7 mouse cellular contexts compared by ENCODE assay signal in the genomic region with DNA sequence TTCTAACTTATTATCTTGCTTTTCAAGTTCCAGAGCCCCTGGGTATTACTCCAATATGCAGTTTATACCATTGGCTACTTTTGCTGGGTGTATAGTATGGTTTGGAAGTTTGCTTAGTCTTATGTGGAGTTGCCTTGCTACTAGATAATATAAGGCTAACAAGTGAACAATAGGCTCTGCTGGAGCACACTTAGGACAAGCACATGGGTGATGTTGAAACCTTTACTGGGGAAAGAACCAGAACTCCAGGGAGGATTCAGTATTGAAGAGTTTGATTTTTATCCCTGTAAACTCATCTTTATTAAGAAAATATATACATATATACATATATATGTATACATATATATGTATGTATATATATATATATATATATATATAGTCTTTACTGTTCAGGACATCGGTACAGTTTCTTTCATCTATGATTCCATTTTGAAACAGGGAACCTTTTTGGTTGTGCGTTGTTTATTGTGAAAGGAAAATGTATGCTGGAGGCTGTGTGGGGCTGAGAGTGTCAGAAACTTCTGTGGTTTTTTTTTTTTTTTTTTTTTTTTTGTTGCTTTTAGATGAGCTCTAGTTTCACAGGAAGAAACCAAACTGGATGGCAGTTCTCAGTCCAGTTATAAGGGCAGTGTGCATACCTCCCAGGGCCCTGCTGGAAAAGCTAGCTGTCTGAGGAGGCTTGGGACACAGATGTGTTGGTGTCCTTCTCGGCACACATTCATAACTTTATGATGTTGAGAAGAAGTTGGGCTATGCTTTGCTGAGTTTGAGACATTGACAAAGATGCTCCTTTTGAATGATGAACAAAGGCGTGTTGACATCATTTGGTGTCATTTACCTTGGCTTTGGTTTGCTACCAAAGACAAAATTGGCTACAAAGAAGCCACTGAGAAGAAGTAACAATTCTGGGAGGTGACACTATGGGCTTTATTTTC. TPM values are rescaled to one million over a fixed set of nuclear protein-coding genes. Genes with fewer than 3 reads are reported as not detected.
DNase-seq lines count a peak whose midpoint lies in the region; ATAC-seq and TF ChIP-seq lines count a peak whose summit lies in the region.

No protein-coding gene starts in this region.

- no peak overlapping the region for H3K9ac ChIP-seq in liver, postnatal 0 days (replicated peaks)
- H3K9ac ChIP-seq in forebrain, embryonic 11.5 days (ENCODE audit: low read length) = peak overlapping the region; percentile 94; the same call in 1 of the 2 replicates

- no peak for ATAC-seq in liver, postnatal 0 days
- no peak for ATAC-seq in forebrain, embryonic 11.5 days (replicated peaks; ENCODE audit: low FRiP score)
- peak; percentile 3 for ATAC-seq in inflammation-experienced regulatory T-cells, adult 6 months

- H3K27ac ChIP-seq in liver, postnatal 0 days (ENCODE audit: low read depth) = no peak overlapping the region
- no peak overlapping the region for H3K27ac ChIP-seq in forebrain, embryonic 11.5 days (ENCODE audit: low read depth, low read length)
- H3K27ac ChIP-seq in small intestine, adult 2 months (ENCODE audit: insufficient read depth, low read depth, low read length) = 0 out of 2 replicates have a peak overlapping the region, but pooled peaks have one; percentile 7
- no peak overlapping the region for H3K27ac ChIP-seq in kidney, adult 2 months (ENCODE audit: insufficient read depth, low read depth, low read length)

- WGBS in liver, postnatal 0 days (ENCODE audit: insufficient replicate concordance) = 83% methylated on average over 4 of the region's 4 CpGs
- WGBS in forebrain, embryonic 11.5 days = 94% methylated on average over 4 of the region's 4 CpGs
- 91% methylated on average over 4 of the region's 4 CpGs for WGBS in small intestine, adult 2 months
- 89% methylated on average over 4 of the region's 4 CpGs for WGBS in kidney, adult 2 months

- no peaks in the 10 kb centered on the region for H3K9me3 ChIP-seq in liver, postnatal 0 days (ENCODE audit: low read length)
- H3K9me3 ChIP-seq in forebrain, embryonic 11.5 days (ENCODE audit: control insufficient read depth, low read length) = no peaks in the 10 kb centered on the region

- TF ChIP-seq EP300 in liver, postnatal 0 days (IDR thresholded peaks at IDR 0.05; ENCODE audit: low read depth) = no peak

- H3K4me2 ChIP-seq in liver, postnatal 0 days (ENCODE audit: low read depth, low read length) = peak overlapping the region; percentile 93; the same call in 1 of the 2 replicates
- H3K4me2 ChIP-seq in forebrain, embryonic 11.5 days (ENCODE audit: low read depth, low read length, severe bottlenecking) = peak overlapping the region; percentile 70

- H3K36me3 ChIP-seq in liver, postnatal 0 days (replicated peaks; ENCODE audit: insufficient read depth, low read length) = peaks cover 16% of the 10 kb centered on the region; the same call in 1 of the 2 replicates
- no peaks in the 10 kb centered on the region; the same call in 1 of the 2 replicates for H3K36me3 ChIP-seq in forebrain, embryonic 11.5 days (ENCODE audit: control insufficient read depth, insufficient read depth, low read length)
- H3K36me3 ChIP-seq in small intestine, adult 2 months (ENCODE audit: control insufficient read depth, insufficient read depth, low read length) = peaks cover 1% of the 10 kb centered on the region; the same call in 1 of the 2 replicates
- H3K36me3 ChIP-seq in kidney, adult 2 months (ENCODE audit: control insufficient read depth, insufficient read depth, low read length) = peaks cover 4% of the 10 kb centered on the region; the same call in 1 of the 2 replicates

- no peak for TF ChIP-seq POLR2A in small intestine, adult 2 months (IDR thresholded peaks at IDR 0.05; ENCODE audit: low read depth, low read length)
- TF ChIP-seq POLR2A in kidney, adult 2 months (IDR thresholded peaks at IDR 0.05; ENCODE audit: low read depth, low read length) = no peak

- peak overlapping the region; percentile 89; the same call in 1 of the 2 replicates for H3K4me3 ChIP-seq in liver, postnatal 0 days (ENCODE audit: low read depth, low read length)
- peak overlapping the region; percentile 90 for H3K4me3 ChIP-seq in forebrain, embryonic 11.5 days (ENCODE audit: low read depth, low read length)
- H3K4me3 ChIP-seq in small intestine, adult 2 months (ENCODE audit: low read depth, low read length) = no peak overlapping the region
- H3K4me3 ChIP-seq in kidney, adult 2 months (ENCODE audit: insufficient read depth, low read depth, low read length) = no peak overlapping the region

- peaks cover 44% of the 10 kb centered on the region for H3K4me1 ChIP-seq in liver, postnatal 0 days (ENCODE audit: insufficient read depth)
- no peaks in the 10 kb centered on the region; the same call in 1 of the 2 replicates for H3K4me1 ChIP-seq in forebrain, embryonic 11.5 days (replicated peaks; ENCODE audit: control insufficient read depth, insufficient read depth, low read length)
- no peaks in the 10 kb centered on the region for H3K4me1 ChIP-seq in small intestine, adult 2 months (ENCODE audit: control insufficient read depth, insufficient read depth, insufficient read length, low read length)
- H3K4me1 ChIP-seq in kidney, adult 2 months (ENCODE audit: control insufficient read depth, insufficient read depth, low read length) = peaks cover 11% of the 10 kb centered on the region; the same call in 1 of the 2 replicates

- no peak for DNase-seq in liver, postnatal 0 days
- DNase-seq in liver = no peak
- no peak for DNase-seq in forebrain, embryonic 11.5 days (ENCODE audit: low spot score)
- DNase-seq in layer of hippocampus, adult 9-11 months = no peak
- DNase-seq in kidney, adult 2 months = no peak

- no peaks in the 10 kb centered on the region for H3K27me3 ChIP-seq in liver, postnatal 0 days (ENCODE audit: insufficient read depth, low read length)
- no peaks in the 10 kb centered on the region for H3K27me3 ChIP-seq in forebrain, embryonic 11.5 days (ENCODE audit: control insufficient read depth, insufficient read depth, low read length)
- H3K27me3 ChIP-seq in small intestine, adult 2 months (ENCODE audit: control insufficient read depth, insufficient read depth, low read length) = no peaks in the 10 kb centered on the region
- no peaks in the 10 kb centered on the region for H3K27me3 ChIP-seq in kidney, adult 2 months (replicated peaks; ENCODE audit: control insufficient read depth, insufficient read depth, low read length)

- TF ChIP-seq CTCF in liver, postnatal 0 days (IDR thresholded peaks at IDR 0.05; ENCODE audit: low read depth) = no peak
- no peak for TF ChIP-seq CTCF in small intestine, adult 2 months (IDR thresholded peaks at IDR 0.05; ENCODE audit: extremely low read depth, insufficient read length, insufficient replicate concordance, low read depth, low read length)
- no peak for TF ChIP-seq CTCF in kidney, adult 2 months (conservative IDR thresholded peaks at IDR 0.05; ENCODE audit: insufficient read depth, insufficient read length, low read depth, low read length)

RNA-seq across cellular contexts. Expression of a gene that starts 2.6 kb away (rescaled TPM):
- 2.0 and 2.1 TPM in 2 replicates for polyA plus RNA-seq in liver, postnatal 0 days (2015; fragmentation: Nextera tagmentation; extraction: Ambion mirVana)
- 41.9 and 42.9 TPM in 2 replicates for polyA plus RNA-seq in forebrain, embryonic 11.5 days (2014; fragmentation: Nextera tagmentation; extraction: Ambion mirVana)
- 10 to 100 TPM; 40.7 to 50.0 (median 46.0) TPM for polyA plus RNA-seq in inflammation-experienced regulatory T-cells, adult 6 months (2017; shearing (Covaris generic))
- 1.7 and 4.7 TPM in 2 replicates for polyA plus RNA-seq in small intestine, adult 2 months (2012; rRNA removed)
- polyA plus RNA-seq in kidney, adult 2 months (2012; rRNA removed) = 7.9 and 8.8 TPM in 2 replicates

Comparison
In these comparisons a context has a peak if more than half of its experiments do, and no peak if none do; other contexts are left out.
1. H3K4me3 ChIP-seq: peak in liver, postnatal 0 days (single experiment) and forebrain, embryonic 11.5 days (single experiment); none in small intestine, adult 2 months (single experiment) and kidney, adult 2 months (single experiment).